Mouse (Mus musculus) olfactory bulb, adult 2 months (tissue): ENCODE data around the gene Snrnp35. TPM values are rescaled to one million over a fixed set of nuclear protein-coding genes. Genes with fewer than 3 reads are reported as not detected.
A peak's percentile ranks its signal among the peaks of the same experiment; 100 is the strongest.

Experiments used
- H3K27ac ChIP-seq: fragments of 200-500 bp; 2 replicates; pipeline ENCODE4 v1.5.1; 2012; ENCODE audit warnings: low read depth, low read length; ENCODE audit not compliant: insufficient read depth
- H3K4me1 ChIP-seq: fragments of 200-500 bp; 2 replicates; pipeline ENCODE4 v1.6.1; 2012; ENCODE audit warnings: low read length; ENCODE audit not compliant: control insufficient read depth, insufficient read depth
- H3K4me3 ChIP-seq: fragments of 200-500 bp; 2 replicates; pipeline ENCODE4 v1.5.1; 2012; ENCODE audit warnings: mild to moderate bottlenecking, low read depth, low read length, moderate library complexity; ENCODE audit not compliant: insufficient read depth
- CTCF ChIP-seq: fragments of 200-500 bp; IDR thresholded peaks from 2 replicates; pipeline ENCODE4 v1.5.1; 2012; ENCODE audit warnings: low read depth, mild to moderate bottlenecking, low read length, moderate library complexity; ENCODE audit not compliant: insufficient read depth
- POLR2A ChIP-seq: fragments of 200-500 bp; IDR thresholded peaks from 2 replicates; pipeline ENCODE4 v1.6.1; 2012; ENCODE audit warnings: mild to moderate bottlenecking, low read depth, low read length, moderate library complexity; ENCODE audit not compliant: insufficient read depth
- WGBS: fragments of 180-500 bp; shearing (Covaris S2); methylation state at CpG from one replicate; pipeline ENCODE4 v1.1.7; 2018; 5-methylcytosine and 5-hydroxymethylcytosine counted together
- polyA plus RNA-seq: library from polyadenylated mRNA; stranded (reverse); fragments of >200 nt; gene quantifications from 2 replicates; pipeline ENCODE4 v1.2.4, GENCODE M21; 2012; ENCODE audit warnings: low replicate concordance; ENCODE audit not compliant: missing spikeins, insufficient read depth, insufficient read length

Gene Snrnp35
- polyA plus RNA-seq, 1 experiment, result not detected

GRCm38 (mm10) chr5:124505235-124505634, 22.3 kb downstream of the Snrnp35 start:
- TF ChIP-seq CTCF (no peak), POLR2A (no peak)
- no peak overlapping the region for H3K27ac ChIP-seq
- H3K4me3 ChIP-seq, result no peak overlapping the region
- H3K4me1 ChIP-seq, result no peaks in the 10 kb centered on the region
- 94% methylated on average over 4 of the region's 4 CpGs for WGBS

DNA sequence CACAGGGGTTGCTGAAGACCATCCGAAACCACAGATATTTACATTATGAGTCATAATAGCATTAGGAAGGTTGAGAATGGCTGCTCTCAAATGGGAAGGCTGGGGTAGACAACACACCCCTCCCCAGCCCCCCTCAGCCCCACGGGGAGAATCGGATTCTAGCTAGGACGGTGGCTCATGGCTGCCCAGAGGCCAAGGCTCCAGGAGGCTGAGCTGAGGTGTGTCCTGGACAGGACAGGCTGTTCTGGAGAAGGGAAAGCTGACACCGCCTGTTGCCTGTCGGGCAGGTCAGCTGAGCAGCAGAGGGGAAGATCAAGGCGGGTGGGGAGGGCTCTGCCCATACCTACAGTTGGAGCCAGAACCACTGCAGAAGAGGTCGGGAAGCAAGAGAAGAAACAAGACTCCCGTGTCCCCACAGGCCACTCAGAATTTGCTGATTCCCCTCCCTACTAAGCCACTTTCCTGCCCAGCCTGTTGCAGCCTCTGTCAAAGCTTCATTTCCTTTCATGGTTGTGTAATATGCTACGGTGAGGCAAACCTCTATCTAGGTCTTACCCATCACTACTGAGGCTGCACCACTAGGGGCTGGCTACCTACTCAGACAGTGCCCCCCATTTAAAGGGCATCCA, 23.9 kb downstream of the Snrnp35 start:
- H3K27ac ChIP-seq, result no peak overlapping the region
- 80% methylated on average over 10 of the region's 10 CpGs for WGBS
- H3K4me1 ChIP-seq, result no peaks in the 10 kb centered on the region
- H3K4me3 ChIP-seq, result no peak overlapping the region
- no peak for TF ChIP-seq CTCF
- TF ChIP-seq POLR2A, result no peak

DNA sequence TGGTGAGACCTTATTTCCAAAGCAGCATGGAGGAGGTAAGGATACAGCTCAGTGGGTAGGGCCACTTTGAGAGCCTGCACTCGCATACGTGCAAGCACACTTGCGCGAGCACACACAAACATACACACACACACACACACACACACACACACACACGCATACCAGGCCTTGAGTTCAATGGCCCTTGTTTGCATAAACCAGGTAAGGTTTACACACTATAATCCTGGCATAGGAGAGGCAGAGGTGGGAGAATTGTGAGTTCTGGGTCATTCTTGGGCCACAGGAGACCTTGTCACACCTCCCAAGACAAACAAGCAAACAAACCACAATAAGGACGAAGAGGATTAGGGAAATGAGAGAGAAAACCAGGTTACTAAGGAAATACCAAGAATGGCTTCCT, 26.3 kb downstream of the Snrnp35 start:
- WGBS, result 88% methylated on average over 6 of the region's 6 CpGs
- no peaks in the 10 kb centered on the region for H3K4me1 ChIP-seq
- TF ChIP-seq CTCF, result no peak
- no peak for TF ChIP-seq POLR2A

GRCm38 (mm10) chr5:124509742-124510237, 26.9 kb downstream of the Snrnp35 start:
- 72% methylated on average over 12 of the region's 12 CpGs for WGBS

More for the DNA sequence above, 26.3 kb downstream of the Snrnp35 start:
- Histone ChIP-seq H3K27ac (no peak overlapping the region), H3K4me3 (no peak overlapping the region)

DNA sequence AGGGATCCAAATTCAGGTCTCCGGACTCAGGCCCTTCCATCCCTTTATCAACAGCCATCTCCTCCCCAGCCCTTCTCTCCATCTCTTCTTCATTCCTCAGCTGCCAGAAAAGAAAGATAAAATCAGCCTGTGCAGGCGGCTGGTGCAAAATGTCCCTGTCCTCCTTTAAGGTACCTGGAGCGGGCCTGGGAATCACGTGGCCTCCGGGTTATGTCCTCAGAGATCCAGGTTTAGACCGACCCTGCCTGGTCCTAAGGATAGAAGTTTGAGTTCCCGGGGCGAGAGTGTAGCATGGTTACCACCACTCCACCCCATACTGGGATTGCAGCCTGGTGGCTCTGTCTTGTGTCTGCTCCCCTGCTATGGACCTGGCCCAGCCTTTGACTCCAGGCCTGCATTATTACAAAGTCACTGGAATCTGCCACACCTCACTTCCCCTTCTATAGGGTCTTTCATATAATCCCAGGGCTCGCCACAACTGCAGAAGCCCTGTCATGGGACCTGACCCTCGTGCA, 27.7 kb downstream of the Snrnp35 start:
- 93% methylated on average over 10 of the region's 10 CpGs for WGBS
- TF ChIP-seq POLR2A, result no peak

More at GRCm38 (mm10) chr5:124509742-124510237, 26.9 kb downstream of the Snrnp35 start:
- H3K27ac ChIP-seq, result no peak overlapping the region
- no peak overlapping the region for H3K4me3 ChIP-seq
- TF ChIP-seq CTCF, result no peak
- TF ChIP-seq POLR2A, result no peak
- H3K4me1 ChIP-seq, result no peaks in the 10 kb centered on the region

DNA sequence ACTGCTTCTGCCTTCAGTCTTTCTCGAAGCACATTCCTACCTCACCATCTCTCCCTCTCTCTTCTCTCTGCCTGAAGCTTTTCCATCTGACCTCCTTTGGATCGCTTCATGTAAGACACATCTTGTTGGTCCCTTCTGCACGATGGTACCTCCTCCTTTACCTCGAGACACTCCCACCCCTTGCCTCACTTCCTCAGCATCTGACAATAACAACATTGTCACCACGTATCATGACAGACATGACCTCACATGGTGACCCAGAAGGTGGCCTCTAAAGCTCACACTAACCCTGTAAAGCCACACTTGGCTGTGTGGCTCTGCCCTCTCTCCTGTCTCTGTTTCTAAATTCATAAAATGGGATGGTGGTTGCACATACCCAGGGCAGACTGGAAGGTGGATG, 32.9 kb downstream of the Snrnp35 start:
- WGBS, result 75% methylated on average over 5 of the region's 5 CpGs
- Histone ChIP-seq H3K4me3 (no peak overlapping the region), H3K27ac (no peak overlapping the region), H3K4me1 (peaks cover 8% of the 10 kb centered on the region; the same call in 1 of the 2 replicates)
- TF ChIP-seq CTCF (no peak), POLR2A (no peak)

More for the DNA sequence above, 27.7 kb downstream of the Snrnp35 start:
- no peaks in the 10 kb centered on the region for H3K4me1 ChIP-seq
- H3K4me3 ChIP-seq, result no peak overlapping the region
- H3K27ac ChIP-seq, result no peak overlapping the region

GRCm38 (mm10) chr5:124518648-124519047, 35.7 kb downstream of the Snrnp35 start:
- TF ChIP-seq POLR2A (no peak), CTCF (no peak)
- no peak overlapping the region for H3K4me3 ChIP-seq
- peaks cover 14% of the 10 kb centered on the region; the same call in 1 of the 2 replicates for H3K4me1 ChIP-seq
- H3K27ac ChIP-seq, result peak overlapping the region; percentile 58
- 38% methylated on average over 10 of the region's 10 CpGs for WGBS

DNA sequence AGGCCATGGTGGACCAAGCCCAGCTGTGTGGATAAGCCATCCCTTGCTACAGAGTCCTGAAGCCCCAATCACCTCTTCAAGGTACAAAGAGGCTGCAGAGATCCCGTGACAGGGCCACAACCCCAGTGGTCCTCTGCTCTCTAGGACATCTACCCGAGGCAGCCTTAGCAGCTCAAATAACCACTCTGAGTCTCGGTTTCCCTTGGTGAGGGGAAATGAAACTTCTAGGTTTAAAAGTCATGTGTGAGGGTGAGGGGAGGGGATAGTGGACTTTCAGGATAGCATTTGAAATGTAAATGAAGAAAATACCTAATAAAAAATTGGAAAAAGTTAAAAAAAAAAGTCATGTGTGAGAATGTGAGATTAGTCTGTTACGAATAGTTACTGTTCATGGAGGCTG, 38.7 kb downstream of the Snrnp35 start:
- Histone ChIP-seq H3K4me1 (peaks cover 28% of the 10 kb centered on the region), H3K27ac (no peak overlapping the region), H3K4me3 (no peak overlapping the region)
- TF ChIP-seq POLR2A (no peak), CTCF (no peak)
- 93% methylated on average over 4 of the region's 4 CpGs for WGBS

- H3K4me3 ChIP-seq, result no peak overlapping the region
Measured at GRCm38 (mm10) chr5:124523032-124523431, 40.1 kb downstream of the Snrnp35 start.

More at GRCm38 (mm10) chr5:124523032-124523431, 40.1 kb downstream of the Snrnp35 start:
- no peak for TF ChIP-seq CTCF
- no peak for TF ChIP-seq POLR2A
- 94% methylated on average over 8 of the region's 8 CpGs for WGBS
- peaks cover 29% of the 10 kb centered on the region for H3K4me1 ChIP-seq
- H3K27ac ChIP-seq, result no peak overlapping the region
